In genomic region chr17:83983837-83984388, GRCm38 (mm10) we compare ENCODE assay signal across 11 mouse cellular contexts.
DNase-seq lines count a peak whose midpoint lies in the region; ATAC-seq lines count a peak whose summit lies in the region.
"Had no signal": no experiment of that assay in that cellular context is flagged by ENCODE, and none has a peak within 500 bp of the region (broad histone marks: within the 10 kb centered on the region; RNA-seq: fewer than 3 reads in every experiment).

No protein-coding gene starts in this region.

- 91% methylated on average over 9 of the region's 9 CpGs for WGBS in forebrain, embryonic 10.5 days
- 96% methylated on average over 9 of the region's 9 CpGs for WGBS in forebrain, embryonic 11.5 days
- WGBS in kidney, embryonic 14.5 days = 93% methylated on average over 9 of the region's 9 CpGs
- 81% methylated on average over 9 of the region's 9 CpGs for WGBS in embryonic facial prominence, embryonic 14.5 days
- 93% methylated on average over 9 of the region's 9 CpGs for WGBS in limb, embryonic 12.5 days

- no peak for DNase-seq in forebrain, embryonic 10.5 days (ENCODE audit: extremely low spot score, low spot score)
- DNase-seq in forebrain, embryonic 11.5 days (ENCODE audit: low spot score) = no peak
- no peak for DNase-seq in kidney, adult 18-20 months
- no peak for DNase-seq in embryonic facial prominence, embryonic 14.5 days (ENCODE audit: low spot score)
- DNase-seq in right cerebral cortex, postnatal 25 days = no peak
- no peak for DNase-seq in layer of hippocampus, postnatal 14 days (ENCODE audit: low spot score in 2 of 2)
- DNase-seq: thymus, postnatal 4 days had no signal

- no peaks in the 10 kb centered on the region for H3K9me3 ChIP-seq in forebrain, embryonic 10.5 days
- no peaks in the 10 kb centered on the region for H3K9me3 ChIP-seq in forebrain, embryonic 11.5 days (ENCODE audit: control insufficient read depth, low read length)
- 0 out of 2 replicates have a peak, but pooled peaks cover 2% of the 10 kb centered on the region for H3K9me3 ChIP-seq in kidney, embryonic 14.5 days (ENCODE audit: control insufficient read depth, low read length)
- H3K9me3 ChIP-seq in embryonic facial prominence, embryonic 14.5 days (ENCODE audit: control insufficient read depth, low read length) = no peaks in the 10 kb centered on the region
- no peaks in the 10 kb centered on the region for H3K9me3 ChIP-seq in limb, embryonic 12.5 days
- H3K9me3 ChIP-seq: liver, embryonic 15.5 days; midbrain, embryonic 15.5 days had no signal

- no peak overlapping the region for H3K4me2 ChIP-seq in forebrain, embryonic 11.5 days (ENCODE audit: low read depth, low read length, severe bottlenecking)
- H3K4me2 ChIP-seq in kidney, embryonic 14.5 days (replicated peaks; ENCODE audit: low read depth, low read length) = no peak overlapping the region
- no peak overlapping the region for H3K4me2 ChIP-seq in embryonic facial prominence, embryonic 14.5 days (ENCODE audit: low read depth, low read length)
- H3K4me2 ChIP-seq in limb, embryonic 12.5 days = no peak overlapping the region
- H3K4me2 ChIP-seq: liver, embryonic 15.5 days; midbrain, embryonic 15.5 days had no signal

- H3K4me3 ChIP-seq in forebrain, embryonic 10.5 days = no peak overlapping the region
- no peak overlapping the region for H3K4me3 ChIP-seq in forebrain, embryonic 11.5 days (ENCODE audit: low read depth, low read length)
- H3K4me3 ChIP-seq in kidney, embryonic 14.5 days (ENCODE audit: low read length) = no peak overlapping the region
- no peak overlapping the region for H3K4me3 ChIP-seq in embryonic facial prominence, embryonic 14.5 days (ENCODE audit: low read depth, low read length)
- H3K4me3 ChIP-seq in limb, embryonic 12.5 days (replicated peaks) = no peak overlapping the region
- H3K4me3 ChIP-seq: liver, embryonic 15.5 days; midbrain, embryonic 15.5 days had no signal

- no peak overlapping the region for H3K9ac ChIP-seq in forebrain, embryonic 11.5 days (ENCODE audit: low read length)
- H3K9ac ChIP-seq in kidney, embryonic 14.5 days (ENCODE audit: low read depth, low read length) = no peak overlapping the region
- no peak overlapping the region for H3K9ac ChIP-seq in embryonic facial prominence, embryonic 14.5 days (ENCODE audit: low read depth, low read length)
- H3K9ac ChIP-seq in limb, embryonic 12.5 days (replicated peaks) = no peak overlapping the region
- H3K9ac ChIP-seq: liver, embryonic 15.5 days; midbrain, embryonic 15.5 days had no signal

- H3K4me1 ChIP-seq in forebrain, embryonic 10.5 days = peaks cover 65% of the 10 kb centered on the region
- peaks cover 10% of the 10 kb centered on the region for H3K4me1 ChIP-seq in forebrain, embryonic 11.5 days (replicated peaks; ENCODE audit: control insufficient read depth, insufficient read depth, low read length)
- H3K4me1 ChIP-seq in kidney, embryonic 14.5 days (ENCODE audit: control insufficient read depth, insufficient read depth, low read length) = peaks cover 56% of the 10 kb centered on the region
- peaks cover 80% of the 10 kb centered on the region for H3K4me1 ChIP-seq in embryonic facial prominence, embryonic 14.5 days (ENCODE audit: control insufficient read depth, insufficient read depth, low read length)
- peaks cover 80% of the 10 kb centered on the region for H3K4me1 ChIP-seq in limb, embryonic 12.5 days (replicated peaks)

- ATAC-seq in forebrain, embryonic 11.5 days (replicated peaks; ENCODE audit: low FRiP score) = no peak
- ATAC-seq in kidney, embryonic 14.5 days (ENCODE audit: low FRiP score, low TSS enrichment) = peak; percentile 6; the same call in 1 of the 2 replicates
- peak; percentile 1; the same call in 1 of the 2 replicates for ATAC-seq in embryonic facial prominence, embryonic 14.5 days (ENCODE audit: low read depth)
- ATAC-seq in limb, embryonic 12.5 days (ENCODE audit: insufficient number of reproducible peaks, insufficient read depth, low FRiP score, low TSS enrichment, low read depth) = no peak
- ATAC-seq: midbrain, embryonic 15.5 days had no signal

- H3K27me3 ChIP-seq in forebrain, embryonic 10.5 days (ENCODE audit: poor library complexity, severe bottlenecking) = no peaks in the 10 kb centered on the region
- no peaks in the 10 kb centered on the region for H3K27me3 ChIP-seq in forebrain, embryonic 11.5 days (ENCODE audit: control insufficient read depth, insufficient read depth, low read length)
- no peaks in the 10 kb centered on the region for H3K27me3 ChIP-seq in kidney, embryonic 14.5 days (ENCODE audit: control insufficient read depth, insufficient read depth, low read length)
- H3K27me3 ChIP-seq in embryonic facial prominence, embryonic 14.5 days (replicated peaks; ENCODE audit: control insufficient read depth, insufficient read depth, low read length) = no peaks in the 10 kb centered on the region
- H3K27me3 ChIP-seq in limb, embryonic 12.5 days = no peaks in the 10 kb centered on the region
- H3K27me3 ChIP-seq: liver, embryonic 15.5 days; midbrain, embryonic 15.5 days had no signal

- peak overlapping the region; percentile 82; the same call in 1 of the 2 replicates for H3K27ac ChIP-seq in forebrain, embryonic 10.5 days
- H3K27ac ChIP-seq in forebrain, embryonic 11.5 days (ENCODE audit: low read depth, low read length) = no peak overlapping the region
- H3K27ac ChIP-seq in kidney, embryonic 14.5 days (ENCODE audit: low read depth, low read length) = peak overlapping the region; percentile 89
- H3K27ac ChIP-seq in embryonic facial prominence, embryonic 14.5 days (replicated peaks; ENCODE audit: low read depth, low read length) = peak overlapping the region; percentile 94
- H3K27ac ChIP-seq in limb, embryonic 12.5 days = peak overlapping the region; percentile 95
- H3K27ac ChIP-seq: liver, embryonic 15.5 days; midbrain, embryonic 15.5 days had no signal

- no peaks in the 10 kb centered on the region for H3K36me3 ChIP-seq in forebrain, embryonic 10.5 days (replicated peaks)
- H3K36me3 ChIP-seq in forebrain, embryonic 11.5 days (ENCODE audit: control insufficient read depth, insufficient read depth, low read length) = no peaks in the 10 kb centered on the region
- H3K36me3 ChIP-seq in kidney, embryonic 14.5 days (ENCODE audit: control insufficient read depth, insufficient read depth, low read length) = no peaks in the 10 kb centered on the region
- H3K36me3 ChIP-seq in embryonic facial prominence, embryonic 14.5 days (ENCODE audit: control insufficient read depth, insufficient read depth, low read length) = no peaks in the 10 kb centered on the region
- H3K36me3 ChIP-seq in limb, embryonic 12.5 days = no peaks in the 10 kb centered on the region
- H3K36me3 ChIP-seq: liver, embryonic 15.5 days; midbrain, embryonic 15.5 days had no signal

Comparison
In these comparisons a context has a peak if more than half of its experiments do, and no peak if none do; other contexts are left out.
1. ATAC-seq: peak in kidney, embryonic 14.5 days (single experiment) and embryonic facial prominence, embryonic 14.5 days (single experiment); none in forebrain, embryonic 11.5 days (single experiment) and limb, embryonic 12.5 days (single experiment).